In the genomic region with DNA sequence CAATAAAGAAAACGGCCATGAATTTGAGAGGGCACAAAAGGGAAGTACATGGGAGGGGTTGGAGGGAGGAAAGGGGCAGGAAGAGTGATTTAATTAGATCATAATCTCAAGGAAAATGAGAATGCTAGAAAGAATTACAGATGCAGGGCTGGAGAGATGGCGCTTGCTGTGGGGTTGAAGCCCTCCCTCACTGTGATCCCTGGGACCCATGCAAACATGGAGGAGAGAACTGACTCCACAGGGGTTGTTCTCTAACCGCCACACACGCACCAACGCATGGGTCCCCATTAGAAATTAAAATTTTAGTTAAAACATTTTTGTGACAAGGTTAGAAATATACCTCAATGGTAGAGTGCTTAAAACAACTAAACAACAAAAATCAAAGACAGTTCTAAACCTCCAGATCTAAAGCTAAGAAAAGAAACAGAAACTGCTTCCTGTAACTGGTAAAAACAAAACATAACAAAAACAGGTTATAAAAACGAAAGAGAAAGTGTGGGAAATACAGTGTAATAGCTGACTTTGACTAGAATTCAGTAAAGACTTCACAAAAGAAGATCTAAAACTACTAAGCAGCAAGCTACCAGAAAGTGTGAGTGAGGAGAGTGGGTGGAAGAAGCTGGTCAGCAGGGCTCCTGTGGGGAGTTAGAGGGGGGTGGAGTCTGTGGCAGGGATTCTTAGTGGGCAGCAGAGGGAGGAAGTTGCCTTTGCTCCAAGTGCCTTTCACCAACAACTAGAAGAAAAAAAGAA, we compare ENCODE assay signal across 9 mouse cellular contexts. TPM values are rescaled to one million over a fixed set of nuclear protein-coding genes. Genes with fewer than 3 reads are reported as not detected.
DNase-seq lines count a peak whose midpoint lies in the region; ATAC-seq and TF ChIP-seq lines count a peak whose summit lies in the region.
"Had no signal": no experiment of that assay in that cellular context is flagged by ENCODE, and none has a peak within 500 bp of the region (broad histone marks: within the 10 kb centered on the region; RNA-seq: fewer than 3 reads in every experiment).

No protein-coding gene starts in this region.

- H3K4me2 ChIP-seq in heart, embryonic 12.5 days, result no peak overlapping the region
- no peak overlapping the region for H3K4me2 ChIP-seq in heart, embryonic 15.5 days
- peak overlapping the region; percentile 58 for H3K4me2 ChIP-seq in liver, postnatal 0 days (ENCODE audit: low read depth, low read length)
- H3K4me2 ChIP-seq: hindbrain, embryonic 15.5 days had no signal

- WGBS in heart, embryonic 12.5 days, result 78% methylated on average over 6 of the region's 6 CpGs
- WGBS in heart, embryonic 15.5 days, result 80% methylated on average over 6 of the region's 6 CpGs
- WGBS in liver, postnatal 0 days (ENCODE audit: insufficient replicate concordance), result 60% methylated on average over 6 of the region's 6 CpGs
- WGBS in forebrain, embryonic 10.5 days, result 91% methylated on average over 6 of the region's 6 CpGs

- in situ Hi-C loops in Patski (cut with MboI; ENCODE audit: low pct_unique_long_range_greater_than_20kb), result no loop called here

- TF ChIP-seq EP300 in liver, postnatal 0 days (IDR thresholded peaks at IDR 0.05; ENCODE audit: low read depth), result no peak

- H3K4me1 ChIP-seq in heart, embryonic 12.5 days (replicated peaks), result 0 out of 2 replicates have a peak, but pooled peaks cover 6% of the 10 kb centered on the region
- 0 out of 2 replicates have a peak, but pooled peaks cover 10% of the 10 kb centered on the region for H3K4me1 ChIP-seq in heart, embryonic 15.5 days (replicated peaks)
- peaks cover 11% of the 10 kb centered on the region for H3K4me1 ChIP-seq in liver, postnatal 0 days (ENCODE audit: insufficient read depth)
- peaks cover 31% of the 10 kb centered on the region for H3K4me1 ChIP-seq in forebrain, embryonic 10.5 days

- ATAC-seq in heart, embryonic 12.5 days (ENCODE audit: insufficient number of reproducible peaks, low FRiP score), result no peak
- peak; percentile 37 for ATAC-seq in Patski
- ATAC-seq in heart, embryonic 15.5 days (replicated peaks; ENCODE audit: insufficient number of reproducible peaks, insufficient read depth, low FRiP score, low read depth), result no peak
- no peak for ATAC-seq in liver, postnatal 0 days

- intact Hi-C loops in left cerebral cortex, postnatal 4 days (cut with DNase I), result loop anchor here (5.0 kb wide), 2 partner anchors 76 to 371 kb away; a partner anchor contains a TSS

- H3K4me3 ChIP-seq in heart, embryonic 12.5 days, result no peak overlapping the region
- H3K4me3 ChIP-seq in heart, embryonic 15.5 days, result no peak overlapping the region
- H3K4me3 ChIP-seq in liver, postnatal 0 days (ENCODE audit: low read depth, low read length), result peak overlapping the region; percentile 19; the same call in 1 of the 2 replicates
- H3K4me3 ChIP-seq in forebrain, embryonic 10.5 days, result no peak overlapping the region
- H3K4me3 ChIP-seq: hindbrain, embryonic 15.5 days had no signal

- H3K9me3 ChIP-seq in heart, embryonic 12.5 days (replicated peaks), result no peaks in the 10 kb centered on the region
- H3K9me3 ChIP-seq in heart, embryonic 15.5 days (replicated peaks), result no peaks in the 10 kb centered on the region
- H3K9me3 ChIP-seq in liver, postnatal 0 days (ENCODE audit: low read length), result no peaks in the 10 kb centered on the region
- peaks cover 10% of the 10 kb centered on the region; the same call in 1 of the 2 replicates for H3K9me3 ChIP-seq in forebrain, embryonic 10.5 days
- H3K9me3 ChIP-seq: hindbrain, embryonic 15.5 days had no signal

- H3K27me3 ChIP-seq in heart, embryonic 12.5 days (replicated peaks), result no peaks in the 10 kb centered on the region
- H3K27me3 ChIP-seq in Patski, result no peaks in the 10 kb centered on the region
- H3K27me3 ChIP-seq in heart, embryonic 15.5 days, result no peaks in the 10 kb centered on the region
- no peaks in the 10 kb centered on the region for H3K27me3 ChIP-seq in liver, postnatal 0 days (ENCODE audit: insufficient read depth, low read length)
- no peaks in the 10 kb centered on the region for H3K27me3 ChIP-seq in forebrain, embryonic 10.5 days (ENCODE audit: poor library complexity, severe bottlenecking)
- H3K27me3 ChIP-seq: hindbrain, embryonic 15.5 days had no signal

- POLR2A ChIA-PET in Patski (lab: Charles Lee), result no interaction called here

- no peak overlapping the region for H3K9ac ChIP-seq in heart, embryonic 12.5 days
- H3K9ac ChIP-seq in heart, embryonic 15.5 days, result no peak overlapping the region
- peak overlapping the region; percentile 30 for H3K9ac ChIP-seq in liver, postnatal 0 days (replicated peaks)
- H3K9ac ChIP-seq: hindbrain, embryonic 15.5 days had no signal

- no peak overlapping the region for H3K27ac ChIP-seq in heart, embryonic 12.5 days (ENCODE audit: poor library complexity, severe bottlenecking)
- peak overlapping the region; percentile 51 for H3K27ac ChIP-seq in heart, embryonic 15.5 days
- H3K27ac ChIP-seq in liver, postnatal 0 days (ENCODE audit: low read depth), result peak overlapping the region; percentile 67
- H3K27ac ChIP-seq in forebrain, embryonic 10.5 days, result no peak overlapping the region
- H3K27ac ChIP-seq: hindbrain, embryonic 15.5 days had no signal

- CTCF ChIA-PET in Patski (lab: Charles Lee), result no interaction called here

- H3K36me3 ChIP-seq in heart, embryonic 12.5 days, result peaks cover 34% of the 10 kb centered on the region
- peaks cover 20% of the 10 kb centered on the region for H3K36me3 ChIP-seq in heart, embryonic 15.5 days
- peaks cover 30% of the 10 kb centered on the region for H3K36me3 ChIP-seq in liver, postnatal 0 days (replicated peaks; ENCODE audit: insufficient read depth, low read length)
- peaks cover 61% of the 10 kb centered on the region for H3K36me3 ChIP-seq in forebrain, embryonic 10.5 days (replicated peaks)

- peak; percentile 49 to 71 for DNase-seq in heart, adult 18-20 months
- no peak for DNase-seq in Patski (ENCODE audit: low read depth, low spot score)
- DNase-seq in liver, postnatal 0 days, result no peak
- peak; percentile 9 to 17 for DNase-seq in thymus, postnatal 10 days (ENCODE audit: low spot score in 2 of 2)
- no peak for DNase-seq in left cerebral cortex, postnatal 4 days
- DNase-seq in forebrain, embryonic 10.5 days (ENCODE audit: extremely low spot score, low spot score), result no peak

- no peak for TF ChIP-seq CTCF in Patski (IDR thresholded peaks at IDR 0.05)
- TF ChIP-seq CTCF in liver, postnatal 0 days (IDR thresholded peaks at IDR 0.05; ENCODE audit: low read depth), result no peak

RNA-seq across cellular contexts. Expression of a gene that starts 3.1 kb away (rescaled TPM):
- 1 to 10 TPM; 1.6 to 1.7 TPM for total RNA-seq in heart, adult 18-20 months (2021)
- polyA plus RNA-seq in heart, embryonic 12.5 days (2016; fragmentation: Nextera tagmentation; extraction: Ambion mirVana), result 20.7 and 21.4 TPM in 2 replicates
- 14.7 TPM for polyA plus RNA-seq in Patski (2021)
- polyA plus RNA-seq in heart, embryonic 15.5 days (2015; fragmentation: Nextera tagmentation; extraction: Ambion mirVana), result 14.9 and 17.2 TPM in 2 replicates
- polyA plus RNA-seq in liver, postnatal 0 days (2015; fragmentation: Nextera tagmentation; extraction: Ambion mirVana), result 9.1 and 10.0 TPM in 2 replicates
- total RNA-seq in left cerebral cortex, postnatal 4 days (2021), result 1 to 10 TPM; 4.8 to 4.9 TPM
- polyA plus RNA-seq in forebrain, embryonic 10.5 days (2016; fragmentation: Nextera tagmentation; extraction: Ambion mirVana), result 27.2 and 30.5 TPM in 2 replicates

Comparison
In these comparisons a context has a peak if more than half of its experiments do, and no peak if none do; other contexts are left out.
1. H3K27ac ChIP-seq: peak in heart, embryonic 15.5 days (single experiment) and liver, postnatal 0 days (single experiment); none in heart, embryonic 12.5 days (single experiment) and forebrain, embryonic 10.5 days (single experiment).
2. DNase-seq: peak in heart, adult 18-20 months (2 of 2) and thymus, postnatal 10 days (2 of 2); none in Patski (single experiment), liver, postnatal 0 days (single experiment), left cerebral cortex, postnatal 4 days (single experiment) and forebrain, embryonic 10.5 days (single experiment).